Mouse (Mus musculus) myocyte (in vitro differentiated cells): ENCODE results near the gene Bcas3. TPM values are rescaled to one million over a fixed set of nuclear protein-coding genes. Genes with fewer than 3 reads are reported as not detected.

Experiments used
- H3K27me3 ChIP-seq: one replicate; pipeline ENCODE4 v1.6.1; 2011; ENCODE audit not compliant: control insufficient read depth, insufficient read depth, insufficient read length
- H3K36me3 ChIP-seq: one replicate; pipeline ENCODE4 v1.6.1; 2011; ENCODE audit not compliant: control insufficient read depth, insufficient read depth
- H3K4me2 ChIP-seq: one replicate; pipeline ENCODE4 v1.6.1; 2011; ENCODE audit warnings: low read depth, control low read depth
- H3K4me3 ChIP-seq: one replicate; pipeline ENCODE4 v1.5.1; 2011; ENCODE audit warnings: mild to moderate bottlenecking, control low read depth, moderate library complexity
- H3K79me2 ChIP-seq: one replicate; pipeline ENCODE4 v1.6.1; 2011; ENCODE audit not compliant: control insufficient read depth, insufficient read depth
- H3ac ChIP-seq: one replicate; pipeline ENCODE4 v1.6.1; 2011; ENCODE audit not compliant: control insufficient read depth, insufficient read length
- CEBPB ChIP-seq: IDR thresholded peaks from 2 replicates; pipeline ENCODE4 v1.6.1; 2011; ENCODE audit warnings: mild to moderate bottlenecking, moderate library complexity; ENCODE audit not compliant: poor library complexity, insufficient read depth, severe bottlenecking
- E2F4 ChIP-seq: IDR thresholded peaks from one replicate; pipeline ENCODE4 v1.6.1; 2011; ENCODE audit warnings: mild to moderate bottlenecking, control low read depth, moderate library complexity; ENCODE audit not compliant: insufficient read depth
- MAX ChIP-seq: IDR thresholded peaks from one replicate; pipeline ENCODE4 v1.6.1; 2011; ENCODE audit warnings: low read depth, mild to moderate bottlenecking, control low read depth
- MYOD1 ChIP-seq, 3 experiments: IDR thresholded peaks; one replicate each; pipeline ENCODE4 v1.6.1; 2011; ENCODE audit warnings: control low read depth in 2 of 3, low read depth in 2 of 3, mild to moderate bottlenecking in 2 of 3, moderate library complexity in 1 of 3; ENCODE audit not compliant: insufficient read length in 2 of 3, control insufficient read depth in 1 of 3
- MYOG ChIP-seq, 3 experiments: IDR thresholded peaks; one replicate each; pipeline ENCODE4 v1.6.1; 2011; ENCODE audit warnings: control low read depth in 2 of 3, low read depth in 2 of 3, mild to moderate bottlenecking in 2 of 3; ENCODE audit not compliant: insufficient read length in 2 of 3, control insufficient read depth in 1 of 3, insufficient read depth in 1 of 3
- POLR2A ChIP-seq: IDR thresholded peaks from one replicate; pipeline ENCODE4 v1.6.1; 2011; ENCODE audit warnings: low read depth, mild to moderate bottlenecking, control low read depth, moderate library complexity; ENCODE audit not compliant: insufficient read length
- POLR2AphosphoS2 ChIP-seq: IDR thresholded peaks from one replicate; pipeline ENCODE4 v1.6.1; 2011; ENCODE audit warnings: low read depth, control low read depth; ENCODE audit not compliant: insufficient read length
- REST ChIP-seq: IDR thresholded peaks from one replicate; pipeline ENCODE4 v1.6.1; 2011; ENCODE audit warnings: mild to moderate bottlenecking, control low read depth, moderate library complexity; ENCODE audit not compliant: insufficient read depth, insufficient read length
- SRF ChIP-seq: IDR thresholded peaks from one replicate; pipeline ENCODE4 v1.6.1; 2011; ENCODE audit warnings: low read depth; ENCODE audit not compliant: control insufficient read depth, insufficient read length
- TCF12 ChIP-seq: IDR thresholded peaks from one replicate; pipeline ENCODE4 v1.6.1; 2011; ENCODE audit warnings: mild to moderate bottlenecking, control low read depth; ENCODE audit not compliant: poor library complexity, insufficient read depth, severe bottlenecking
- TCF3 ChIP-seq: IDR thresholded peaks from one replicate; pipeline ENCODE4 v1.6.1; 2011; ENCODE audit warnings: low read depth, control low read depth; ENCODE audit not compliant: insufficient read length
- USF1 ChIP-seq: IDR thresholded peaks from one replicate; pipeline ENCODE4 v1.6.1; 2011; ENCODE audit warnings: low read depth, mild to moderate bottlenecking, control low read depth, moderate library complexity
- polyA plus RNA-seq: library from polyadenylated mRNA; unstranded; fragments of >200 nt; fragmentation: generic; extraction: Trizol; gene quantifications from one replicate; pipeline ENCODE4 v1.2.1, GENCODE M21; 2012; ENCODE audit warnings: missing spikeins

Bcas3 gene
- polyA plus RNA-seq, 1 experiment, result 30.1 TPM

DNA sequence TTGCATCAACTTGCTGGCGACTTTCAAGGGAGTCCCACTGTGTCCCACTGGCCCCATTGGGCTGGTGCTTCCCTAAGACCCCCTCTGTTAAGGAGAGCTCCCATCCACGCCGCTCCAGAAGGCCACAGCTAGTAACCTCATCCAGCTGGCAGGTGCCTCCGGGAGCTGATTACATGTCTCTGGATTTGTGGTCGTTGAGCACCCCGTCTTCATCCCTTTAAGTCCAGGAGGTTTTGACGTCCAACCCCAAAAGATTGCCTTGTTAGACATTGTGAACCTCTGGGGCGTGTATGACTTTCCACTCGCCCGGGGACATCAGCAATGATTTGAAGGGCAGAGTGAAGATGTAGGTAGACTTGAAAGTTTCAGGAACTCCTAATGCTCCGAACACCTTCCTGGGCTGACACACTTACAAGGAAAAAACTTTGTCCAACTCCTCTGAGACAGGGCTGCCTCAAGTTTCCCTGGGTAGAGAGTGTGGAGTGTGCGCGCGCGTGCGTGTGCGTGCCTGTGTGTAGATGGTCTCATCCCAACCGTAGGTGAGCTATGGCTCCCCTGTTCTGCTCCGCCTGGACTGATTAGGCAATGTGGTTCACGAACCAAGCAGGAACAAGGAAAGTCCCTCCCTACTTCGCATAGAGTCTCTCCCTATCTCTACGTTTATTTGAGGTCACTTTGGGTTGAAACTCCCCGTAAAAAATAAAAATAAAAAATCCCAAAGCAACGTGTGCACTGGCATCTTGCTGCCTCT lies 489.8 kb downstream of the Bcas3 start:
- H3K79me2 ChIP-seq, result no peaks in the 10 kb centered on the region
- TF ChIP-seq REST (no peak), SRF (no peak), POLR2A (no peak), E2F4 (no peak), CEBPB (no peak), MAX (no peak), MYOD1 (IDR thresholded peaks at IDR 0.05; ENCODE audit: control insufficient read depth in 1 of 3, insufficient read length in 2 of 3, low read depth in 2 of 3) (no peak), TCF3 (no peak)
- H3K36me3 ChIP-seq, result no peaks in the 10 kb centered on the region
- H3ac ChIP-seq, result no peak overlapping the region
- H3K4me3 ChIP-seq, result no peak overlapping the region
- no peaks in the 10 kb centered on the region for H3K27me3 ChIP-seq
- peak overlapping the region; percentile 99 for H3K4me2 ChIP-seq

DNA sequence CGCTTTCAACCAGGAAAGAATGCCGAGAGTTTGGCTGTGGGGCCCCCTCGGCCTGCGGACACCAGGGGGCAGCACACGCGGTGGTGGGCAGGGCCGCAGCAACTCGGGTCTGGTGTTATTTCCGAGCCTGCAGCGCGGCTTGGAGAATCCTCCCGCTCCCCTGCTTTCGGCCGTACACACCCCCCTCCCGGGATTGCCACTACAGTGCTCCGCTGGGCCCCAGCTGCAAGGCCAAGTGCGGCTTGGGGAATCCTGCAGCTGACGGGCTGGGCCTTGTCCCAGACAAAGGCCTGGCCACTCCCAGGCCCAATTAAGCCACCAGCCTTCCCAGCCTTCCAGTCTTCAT lies 490.4 kb downstream of the Bcas3 start:
- peak overlapping the region; percentile 99 for H3K4me2 ChIP-seq
- TF ChIP-seq MYOD1 (IDR thresholded peaks at IDR 0.05; ENCODE audit: control insufficient read depth in 1 of 3, insufficient read length in 2 of 3, low read depth in 2 of 3) (peak in 2 of 3 experiments; percentile 54 to 56), MYOG (IDR thresholded peaks at IDR 0.05; ENCODE audit: control insufficient read depth in 1 of 3, insufficient read depth in 1 of 3, insufficient read length in 2 of 3, low read depth in 2 of 3) (peak in 2 of 3 experiments; percentile 66 to 85), SRF (no peak), REST (no peak), TCF12 (no peak), CEBPB (no peak), USF1 (no peak), TCF3 (no peak), POLR2A (no peak)
- no peak overlapping the region for H3ac ChIP-seq
- no peaks in the 10 kb centered on the region for H3K79me2 ChIP-seq
- no peaks in the 10 kb centered on the region for H3K27me3 ChIP-seq
- H3K4me3 ChIP-seq, result peak overlapping the region; percentile 44
- H3K36me3 ChIP-seq, result no peaks in the 10 kb centered on the region

DNA sequence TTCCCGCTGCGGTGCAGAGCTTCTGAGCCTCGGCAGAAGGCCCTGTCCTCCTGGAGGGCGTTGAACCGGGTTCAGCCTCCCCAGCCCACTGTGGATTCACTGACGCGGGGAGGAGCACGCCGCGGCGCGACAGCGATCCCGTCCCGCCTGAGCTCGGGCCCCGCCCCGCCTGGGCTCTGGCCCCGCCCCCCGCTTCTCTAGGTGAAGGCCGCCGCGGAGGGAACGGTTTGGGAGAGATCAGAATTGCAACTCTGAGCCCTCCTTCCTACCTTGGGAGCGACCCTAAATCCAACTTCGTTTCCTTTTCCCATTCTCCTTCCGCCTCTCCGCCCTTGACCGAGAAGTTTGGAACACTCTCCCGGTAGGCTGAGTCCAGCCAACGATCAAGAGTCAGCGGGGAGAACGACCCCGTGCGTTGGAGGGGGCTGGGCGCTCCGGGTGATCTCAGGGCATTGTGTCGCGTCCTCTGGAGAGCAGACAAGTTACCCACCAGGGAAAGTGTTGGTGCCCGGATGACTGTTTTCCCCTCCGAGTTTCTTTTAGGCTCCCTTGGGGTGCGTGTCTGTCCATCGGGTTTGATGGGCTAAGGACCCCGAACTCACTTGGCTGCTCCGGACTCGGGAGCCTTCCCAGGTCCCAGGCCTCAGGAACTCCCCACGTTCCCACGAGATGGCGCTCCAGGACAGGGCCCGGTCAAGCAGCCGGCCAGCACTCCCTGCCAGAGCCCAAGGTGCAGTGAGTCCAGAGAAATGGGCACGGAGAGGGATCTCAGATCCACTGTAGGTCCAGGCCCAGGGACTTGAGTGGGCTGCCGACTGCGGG lies 491.4 kb downstream of the Bcas3 start:
- Histone ChIP-seq H3K27me3 (no peaks in the 10 kb centered on the region), H3ac (peak overlapping the region; percentile 8), H3K4me2 (peak overlapping the region; percentile 99), H3K36me3 (no peaks in the 10 kb centered on the region), H3K4me3 (peak overlapping the region; percentile 44), H3K79me2 (no peaks in the 10 kb centered on the region)
- TF ChIP-seq SRF (no peak), TCF12 (no peak), POLR2A (peak; percentile 70)

DNA sequence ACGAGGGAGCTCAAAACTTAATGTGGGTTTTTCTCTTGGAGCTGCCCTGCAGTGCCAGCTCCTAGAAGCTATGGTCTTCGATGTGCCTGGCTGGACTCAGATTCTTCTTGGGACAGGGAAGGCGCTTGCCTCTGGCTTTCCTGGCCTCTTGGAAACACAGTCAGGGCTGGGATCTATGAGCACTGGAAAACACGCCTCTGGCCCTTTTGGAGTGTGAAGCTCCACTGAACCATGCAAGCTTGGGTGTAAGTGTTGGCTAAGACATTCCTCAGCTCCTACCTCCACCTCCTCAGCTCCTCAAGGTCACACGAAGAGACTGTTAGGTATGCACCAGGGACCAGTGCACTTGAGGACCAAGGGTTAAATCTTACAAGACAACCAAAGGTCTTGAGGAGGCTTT lies 492.0 kb downstream of the Bcas3 start:
- no peak for TF ChIP-seq POLR2AphosphoS2
- no peak for TF ChIP-seq E2F4
- no peak for TF ChIP-seq SRF
- no peak for TF ChIP-seq MAX
- no peak for TF ChIP-seq TCF3
- TF ChIP-seq USF1, result no peak
- no peak for TF ChIP-seq MYOD1 (IDR thresholded peaks at IDR 0.05; ENCODE audit: control insufficient read depth in 1 of 3, insufficient read length in 2 of 3, low read depth in 2 of 3)
- TF ChIP-seq MYOG (IDR thresholded peaks at IDR 0.05; ENCODE audit: control insufficient read depth in 1 of 3, insufficient read depth in 1 of 3, insufficient read length in 2 of 3, low read depth in 2 of 3), result no peak
- TF ChIP-seq REST, result no peak
- TF ChIP-seq TCF12, result no peak
- TF ChIP-seq CEBPB, result no peak
- no peak for TF ChIP-seq POLR2A
- Histone ChIP-seq H3K4me3 (peak overlapping the region; percentile 44), H3K4me2 (peak overlapping the region; percentile 99), H3K79me2 (no peaks in the 10 kb centered on the region), H3K36me3 (no peaks in the 10 kb centered on the region), H3K27me3 (no peaks in the 10 kb centered on the region), H3ac (no peak overlapping the region)

DNA sequence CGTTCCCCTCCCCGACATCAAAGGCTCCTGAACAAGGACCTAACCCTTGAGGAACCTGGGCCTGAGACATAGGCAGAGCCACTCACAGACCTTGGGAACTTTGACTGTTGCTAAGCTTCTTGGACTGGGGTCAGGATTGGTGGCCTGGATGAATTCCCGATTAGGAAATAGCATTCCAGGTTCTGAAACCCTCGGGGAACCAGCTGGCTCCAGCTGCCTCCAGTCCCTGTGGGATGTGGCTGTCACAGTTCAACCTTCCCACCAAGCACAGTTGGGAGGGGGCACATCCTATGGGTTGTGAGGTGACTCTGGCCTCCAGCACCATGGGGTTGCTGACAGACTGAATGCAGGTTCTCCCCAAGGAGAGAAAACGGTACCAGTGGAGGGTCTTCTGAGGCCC lies 493.0 kb downstream of the Bcas3 start:
- Histone ChIP-seq H3K4me3 (no peak overlapping the region), H3K36me3 (no peaks in the 10 kb centered on the region), H3K4me2 (no peak overlapping the region), H3K79me2 (no peaks in the 10 kb centered on the region), H3K27me3 (no peaks in the 10 kb centered on the region), H3ac (no peak overlapping the region)
- peak in 1 of 3 experiments; percentile 24 for TF ChIP-seq MYOD1 (IDR thresholded peaks at IDR 0.05; ENCODE audit: control insufficient read depth in 1 of 3, insufficient read length in 2 of 3, low read depth in 2 of 3)
- TF ChIP-seq USF1, result no peak
- no peak for TF ChIP-seq CEBPB
- TF ChIP-seq TCF12, result no peak
- no peak for TF ChIP-seq MAX
- peak in 1 of 3 experiments; percentile 32 for TF ChIP-seq MYOG (IDR thresholded peaks at IDR 0.05; ENCODE audit: control insufficient read depth in 1 of 3, insufficient read depth in 1 of 3, insufficient read length in 2 of 3, low read depth in 2 of 3)
